ENCODE assay signal across 18 mouse cellular contexts in genomic region chr13:12543880-12544568, GRCm38 (mm10). TPM values are rescaled to one million over a fixed set of nuclear protein-coding genes. Genes with fewer than 3 reads are reported as not detected.
DNase-seq lines count a peak whose midpoint lies in the region; ATAC-seq and TF ChIP-seq lines count a peak whose summit lies in the region.
"Had no signal": no experiment of that assay in that cellular context is flagged by ENCODE, and none has a peak within 500 bp of the region (broad histone marks: within the 10 kb centered on the region; RNA-seq: fewer than 3 reads in every experiment).

No protein-coding gene starts in this region.

- no peaks in the 10 kb centered on the region for H3K27me3 ChIP-seq in intestine, postnatal 0 days (replicated peaks; ENCODE audit: control insufficient read depth, insufficient read depth, low read length)
- no peaks in the 10 kb centered on the region for H3K27me3 ChIP-seq in liver, embryonic 14.5 days (ENCODE audit: control insufficient read depth, insufficient read depth, low read length)
- H3K27me3 ChIP-seq in small intestine, adult 2 months (ENCODE audit: control insufficient read depth, insufficient read depth, low read length), result no peaks in the 10 kb centered on the region; the same call in 1 of the 2 replicates
- H3K27me3 ChIP-seq in stomach, postnatal 0 days (ENCODE audit: control insufficient read depth, insufficient read depth, low read length), result no peaks in the 10 kb centered on the region
- H3K27me3 ChIP-seq: heart, embryonic 12.5 days had no signal

- no peaks in the 10 kb centered on the region for H3K9me3 ChIP-seq in intestine, postnatal 0 days (ENCODE audit: control insufficient read depth)
- no peaks in the 10 kb centered on the region for H3K9me3 ChIP-seq in liver, embryonic 14.5 days (ENCODE audit: control insufficient read depth, low read length)
- no peaks in the 10 kb centered on the region for H3K9me3 ChIP-seq in stomach, postnatal 0 days (ENCODE audit: control insufficient read depth, low read length)
- H3K9me3 ChIP-seq: embryonic facial prominence, embryonic 13.5 days; forebrain, embryonic 12.5 days; heart, embryonic 12.5 days; hindbrain, embryonic 10.5 days had no signal

- 46% methylated on average over 8 of the region's 8 CpGs for WGBS in intestine, postnatal 0 days
- 57% methylated on average over 8 of the region's 8 CpGs for WGBS in liver, embryonic 14.5 days (ENCODE audit: insufficient replicate concordance)
- 30% methylated on average over 8 of the region's 8 CpGs for WGBS in small intestine, adult 2 months
- 68% methylated on average over 8 of the region's 8 CpGs for WGBS in stomach, postnatal 0 days

- no peak for TF ChIP-seq EP300 in liver, embryonic 14.5 days (IDR thresholded peaks at IDR 0.05; ENCODE audit: low read depth)
- no peak for TF ChIP-seq EP300 in stomach, postnatal 0 days (optimal IDR thresholded peaks at IDR 0.05)

- H3K9ac ChIP-seq in intestine, postnatal 0 days (ENCODE audit: low read depth, low read length), result no peak overlapping the region
- no peak overlapping the region for H3K9ac ChIP-seq in liver, embryonic 14.5 days (replicated peaks)
- H3K9ac ChIP-seq in stomach, postnatal 0 days (ENCODE audit: low read length), result no peak overlapping the region
- H3K9ac ChIP-seq: embryonic facial prominence, embryonic 13.5 days; forebrain, embryonic 12.5 days; heart, embryonic 12.5 days had no signal

- H3K4me2 ChIP-seq in intestine, postnatal 0 days (replicated peaks; ENCODE audit: low read depth), result no peak overlapping the region
- no peak overlapping the region for H3K4me2 ChIP-seq in liver, embryonic 14.5 days (ENCODE audit: low read depth)
- no peak overlapping the region for H3K4me2 ChIP-seq in stomach, postnatal 0 days (replicated peaks; ENCODE audit: low read depth)
- H3K4me2 ChIP-seq: embryonic facial prominence, embryonic 13.5 days; forebrain, embryonic 12.5 days; heart, embryonic 12.5 days had no signal

- no peaks in the 10 kb centered on the region for H3K36me3 ChIP-seq in intestine, postnatal 0 days (ENCODE audit: control insufficient read depth, insufficient read depth)
- no peaks in the 10 kb centered on the region for H3K36me3 ChIP-seq in liver, embryonic 14.5 days (replicated peaks; ENCODE audit: control insufficient read depth, insufficient read depth, low read depth)
- no peaks in the 10 kb centered on the region for H3K36me3 ChIP-seq in small intestine, adult 2 months (ENCODE audit: control insufficient read depth, insufficient read depth, low read length)
- H3K36me3 ChIP-seq in stomach, postnatal 0 days (ENCODE audit: control insufficient read depth, insufficient read depth, low read length), result no peaks in the 10 kb centered on the region
- H3K36me3 ChIP-seq: embryonic facial prominence, embryonic 13.5 days; forebrain, embryonic 12.5 days; heart, embryonic 12.5 days; hindbrain, embryonic 10.5 days had no signal

- DNase-seq in liver, embryonic 14.5 days (ENCODE audit: low read depth in 3 of 3, low spot score in 3 of 3), result no peak
- peak; percentile 58 for DNase-seq in stomach, postnatal 0 days (ENCODE audit: low spot score)
- DNase-seq in spleen, adult 18-20 months, result no peak
- DNase-seq in cerebellum, adult 9-11 months, result no peak
- DNase-seq: adrenal gland, adult 2 months; cerebellum, adult 11-12 months; cerebellum, adult 9-10 months; cerebellum, postnatal 36 days; gastrocnemius, postnatal 10 days; heart, adult 2 months had no signal

- no peak for TF ChIP-seq POLR2A in small intestine, adult 2 months (IDR thresholded peaks at IDR 0.05; ENCODE audit: low read depth, low read length)

- H3K4me3 ChIP-seq in intestine, postnatal 0 days (ENCODE audit: low read depth, low read length), result no peak overlapping the region
- no peak overlapping the region for H3K4me3 ChIP-seq in liver, embryonic 14.5 days (ENCODE audit: insufficient read depth in 1 of 2, low read depth in 2 of 2, low read length in 2 of 2)
- H3K4me3 ChIP-seq in small intestine, adult 2 months (ENCODE audit: low read depth, low read length), result no peak overlapping the region
- H3K4me3 ChIP-seq in stomach, postnatal 0 days (ENCODE audit: low read depth, low read length), result no peak overlapping the region
- H3K4me3 ChIP-seq: embryonic facial prominence, embryonic 13.5 days; forebrain, embryonic 12.5 days; heart, adult 2 months; heart, embryonic 12.5 days; hindbrain, embryonic 10.5 days had no signal

- TF ChIP-seq CTCF in intestine, postnatal 0 days (IDR thresholded peaks at IDR 0.05; ENCODE audit: low read depth), result no peak
- no peak for TF ChIP-seq CTCF in liver, embryonic 14.5 days (IDR thresholded peaks at IDR 0.05; ENCODE audit: low read depth)
- no peak for TF ChIP-seq CTCF in small intestine, adult 2 months (IDR thresholded peaks at IDR 0.05; ENCODE audit: extremely low read depth, insufficient read length, insufficient replicate concordance, low read depth, low read length)
- no peak for TF ChIP-seq CTCF in stomach, postnatal 0 days (IDR thresholded peaks at IDR 0.05; ENCODE audit: low read depth)

- H3K27ac ChIP-seq in intestine, postnatal 0 days (ENCODE audit: low read depth, low read length), result peak overlapping the region; percentile 60
- H3K27ac ChIP-seq in liver, embryonic 14.5 days, result no peak overlapping the region
- H3K27ac ChIP-seq in small intestine, adult 2 months (ENCODE audit: insufficient read depth, low read depth, low read length), result peak overlapping the region; percentile 64; the same call in 1 of the 2 replicates
- peak overlapping the region; percentile 4; the same call in 1 of the 2 replicates for H3K27ac ChIP-seq in stomach, postnatal 0 days (replicated peaks)
- H3K27ac ChIP-seq: embryonic facial prominence, embryonic 13.5 days; forebrain, embryonic 12.5 days; heart, adult 2 months; hindbrain, embryonic 10.5 days had no signal

- peak; percentile 85 for ATAC-seq in intestine, postnatal 0 days
- peak; percentile 42; the same call in 1 of the 2 replicates for ATAC-seq in liver, embryonic 14.5 days (ENCODE audit: insufficient read depth)
- ATAC-seq in stomach, postnatal 0 days (ENCODE audit: low FRiP score, low TSS enrichment), result peak; percentile 71
- ATAC-seq in megakaryocyte, adult 5-6 weeks (ENCODE audit: poor library complexity, severe bottlenecking), result no peak
- ATAC-seq in cerebellum, adult (ENCODE audit: insufficient number of reproducible peaks, low FRiP score, low TSS enrichment), result no peak

- no peaks in the 10 kb centered on the region; the same call in 1 of the 2 replicates for H3K4me1 ChIP-seq in intestine, postnatal 0 days (replicated peaks; ENCODE audit: control insufficient read depth, insufficient read depth, low read length)
- H3K4me1 ChIP-seq in liver, embryonic 14.5 days (replicated peaks; ENCODE audit: control insufficient read depth in 2 of 2, insufficient read depth in 2 of 2, low read length in 1 of 2), result no peaks in the 10 kb centered on the region
- H3K4me1 ChIP-seq in small intestine, adult 2 months (ENCODE audit: control insufficient read depth, insufficient read depth, insufficient read length, low read length), result peaks cover 12% of the 10 kb centered on the region; the same call in 1 of the 2 replicates
- peaks cover 4% of the 10 kb centered on the region for H3K4me1 ChIP-seq in stomach, postnatal 0 days (replicated peaks; ENCODE audit: control insufficient read depth, insufficient read depth)

RNA-seq across cellular contexts. Expression of gene Ero1lb, which starts 21.6 kb away (rescaled TPM):
- 6.1 and 6.5 TPM in 2 replicates for polyA plus RNA-seq in intestine, postnatal 0 days (2015; fragmentation: Nextera tagmentation; extraction: Ambion mirVana)
- polyA plus RNA-seq in liver, embryonic 14.5 days (2012; rRNA removed), result 0.60 and 0.76 TPM in 2 replicates
- 1.5 and 1.9 TPM in 2 replicates for polyA plus RNA-seq in liver, embryonic 14.5 days (2014; fragmentation: Nextera tagmentation; extraction: Ambion mirVana)
- 5.2 and 12.5 TPM in 2 replicates for polyA plus RNA-seq in small intestine, adult 2 months (2012; rRNA removed)
- 7.9 TPM in 2 replicates for polyA plus RNA-seq in stomach, postnatal 0 days (2015; fragmentation: Nextera tagmentation; extraction: Ambion mirVana)
- 29.1 and 29.4 TPM in 2 replicates for total RNA-seq in megakaryocyte, adult 5-6 weeks (2015)
- 17.0 and 20.7 TPM in 2 replicates for total RNA-seq in megakaryocyte, adult 5-6 weeks (2017)

RNA-seq across cellular contexts. Expression of gene Edaradd, which starts 23.8 kb away (rescaled TPM):
- polyA plus RNA-seq in intestine, postnatal 0 days (2015; fragmentation: Nextera tagmentation; extraction: Ambion mirVana), result 0.14 and 0.17 TPM in 2 replicates
- polyA plus RNA-seq in liver, embryonic 14.5 days (2012; rRNA removed), result 0.04 TPM in 2 replicates
- polyA plus RNA-seq in liver, embryonic 14.5 days (2014; fragmentation: Nextera tagmentation; extraction: Ambion mirVana), result 0.05 and 0.13 TPM in 2 replicates
- 0.14 and 0.34 TPM in 2 replicates for polyA plus RNA-seq in small intestine, adult 2 months (2012; rRNA removed)
- polyA plus RNA-seq in stomach, postnatal 0 days (2015; fragmentation: Nextera tagmentation; extraction: Ambion mirVana), result 2.2 and 2.4 TPM in 2 replicates
- 0.11 TPM in 1 of 2 replicates, not detected in the other for total RNA-seq in megakaryocyte, adult 5-6 weeks (2015)
- 0.24 and 0.29 TPM in 2 replicates for total RNA-seq in megakaryocyte, adult 5-6 weeks (2017)

Comparison
In these comparisons a context has a peak if more than half of its experiments do, and no peak if none do; other contexts are left out.
1. ATAC-seq: peak in intestine, postnatal 0 days (single experiment), liver, embryonic 14.5 days (single experiment) and stomach, postnatal 0 days (single experiment); none in megakaryocyte, adult 5-6 weeks (single experiment) and cerebellum, adult (single experiment).